Mouse (Mus musculus) kidney, embryonic 14.5 days (tissue): ENCODE results near the gene Fam167b. TPM values are rescaled to one million over a fixed set of nuclear protein-coding genes. Genes with fewer than 3 reads are reported as not detected.
"Not testable (repeated sequence)": the region's sequence is repeated elsewhere in the genome, so short reads cannot be mapped to it uniquely, and the experiment has no call there.

Experiments used
- ATAC-seq: fragments of 200-750 bp; cut with Nextera tagmentation; 2 replicates; pipeline ENCODE4 v1.8.0; 2017; ENCODE audit warnings: moderate number of reproducible peaks, mild to moderate bottlenecking, moderate TSS enrichment, moderate library complexity; ENCODE audit not compliant: low FRiP score, low TSS enrichment
- H3K27ac ChIP-seq: fragments of 300-500 bp; sonication (generic); 2 replicates; pipeline ENCODE4 v1.5.1; 2014; ENCODE audit warnings: low read depth, mild to moderate bottlenecking, low read length, moderate library complexity, mixed read lengths
- H3K27me3 ChIP-seq: fragments of 300-500 bp; sonication (generic); 2 replicates; pipeline ENCODE4 v1.6.1; 2014; ENCODE audit warnings: mild to moderate bottlenecking, low read length; ENCODE audit not compliant: control insufficient read depth, insufficient read depth
- H3K36me3 ChIP-seq: fragments of 300-500 bp; sonication (generic); 2 replicates; pipeline ENCODE4 v1.6.1; 2014; ENCODE audit warnings: low read length, mixed read lengths; ENCODE audit not compliant: control insufficient read depth, insufficient read depth
- H3K4me1 ChIP-seq: fragments of 300-500 bp; sonication (generic); 2 replicates; pipeline ENCODE4 v1.6.1; 2014; ENCODE audit warnings: low read length, mixed read lengths; ENCODE audit not compliant: control insufficient read depth, insufficient read depth
- H3K4me2 ChIP-seq: fragments of 300-500 bp; sonication (generic); replicated peaks from 2 replicates; pipeline ENCODE4 v1.6.1; 2014; ENCODE audit warnings: low read depth, mild to moderate bottlenecking, low read length
- H3K4me3 ChIP-seq: fragments of 300-500 bp; sonication (generic); 2 replicates; pipeline ENCODE4 v1.5.1; 2014; ENCODE audit warnings: mild to moderate bottlenecking, low read length
- H3K9ac ChIP-seq: fragments of 300-500 bp; sonication (generic); 2 replicates; pipeline ENCODE4 v1.6.1; 2014; ENCODE audit warnings: low read depth, mild to moderate bottlenecking, low read length, moderate library complexity
- H3K9me3 ChIP-seq: fragments of 300-500 bp; sonication (generic); 2 replicates; pipeline ENCODE4 v1.6.1; 2016; ENCODE audit warnings: low read length; ENCODE audit not compliant: control insufficient read depth
- WGBS: fragments of 180-500 bp; shearing (Covaris S2); extraction: QIAGEN DNeasy Blood & Tissue Kit; methylation state at CpG from one replicate; pipeline ENCODE4 v1.1.7; 2014; 5-methylcytosine and 5-hydroxymethylcytosine counted together
- microRNA-seq: library from miRNA; unstranded; fragments of <30 nt; microRNA quantifications from one replicate; pipeline ENCODE4, GENCODE M21; 2016
- polyA plus RNA-seq: library from polyadenylated mRNA; unstranded; fragments of >200 nt; fragmentation: Nextera tagmentation; extraction: Ambion mirVana; gene quantifications from 2 replicates; pipeline ENCODE4 v1.2.1, GENCODE M21; 2014

Gene Fam167b
- polyA plus RNA-seq, 1 experiment from 2014 or later: 17.7 TPM

GRCm38 (mm10) chr4:129544106-129544505, 34.2 kb downstream of the Fam167b start:
- Histone ChIP-seq H3K9ac (no peak overlapping the region), H3K4me2 (no peak overlapping the region), H3K4me3 (no peak overlapping the region), H3K4me1 (peaks cover 18% of the 10 kb centered on the region), H3K27ac (no peak overlapping the region), H3K36me3 (peaks cover 8% of the 10 kb centered on the region), H3K27me3 (no peaks in the 10 kb centered on the region), H3K9me3 (no peaks in the 10 kb centered on the region)
- WGBS: 88% methylated on average over 4 of the region's 4 CpGs
- ATAC-seq: no peak

- Histone ChIP-seq H3K9ac (peak within 1 kb of the TSS; percentile 88), H3K4me2 (peak within 1 kb of the TSS; percentile 78), H3K27me3 (no peaks in the 10 kb centered on the region), H3K4me3 (peak within 1 kb of the TSS; percentile 89), H3K27ac (peak within 1 kb of the TSS; percentile 80), H3K4me1 (peaks cover 18% of the 10 kb centered on the region), H3K9me3 (no peaks in the 10 kb centered on the region), H3K36me3 (peaks cover 18% of the 10 kb centered on the region)
- ATAC-seq: peak; percentile 99
- WGBS: under 1% methylated on average over 45 of the region's 46 CpGs
These were observed 35.7 kb downstream of the Fam167b start, which contains the start of gene Hdac1 for GRCm38 (mm10) chr4:129542592-129543141. TSS of gene Hdac1 (minus strand) at chr4:129542713.

GRCm38 (mm10) chr4:129541868-129542591, 36.3 kb downstream of the Fam167b start:
- WGBS: 1% methylated on average over 30 of the region's 30 CpGs
- ATAC-seq: peak; percentile 5; the same call in 1 of the 2 replicates
- peaks cover 21% of the 10 kb centered on the region for H3K36me3 ChIP-seq
- H3K27ac ChIP-seq: peak overlapping the region; percentile 80
- peak overlapping the region; percentile 78 for H3K4me2 ChIP-seq
- peak overlapping the region; percentile 88 for H3K9ac ChIP-seq
- H3K4me3 ChIP-seq: peak overlapping the region; percentile 89
- H3K4me1 ChIP-seq: peaks cover 18% of the 10 kb centered on the region
- no peaks in the 10 kb centered on the region for H3K27me3 ChIP-seq
- H3K9me3 ChIP-seq: no peaks in the 10 kb centered on the region

GRCm38 (mm10) chr4:129540012-129540411, 38.3 kb downstream of the Fam167b start:
- 88% methylated on average over 6 of the region's 6 CpGs for WGBS
- Histone ChIP-seq H3K9me3 (no peaks in the 10 kb centered on the region), H3K4me2 (no peak overlapping the region), H3K27me3 (no peaks in the 10 kb centered on the region), H3K4me3 (no peak overlapping the region), H3K36me3 (peaks cover 34% of the 10 kb centered on the region), H3K9ac (no peak overlapping the region), H3K4me1 (peaks cover 18% of the 10 kb centered on the region), H3K27ac (no peak overlapping the region)
- no peak for ATAC-seq

- peaks cover 82% of the 10 kb centered on the region for H3K36me3 ChIP-seq
- not testable (repeated sequence) for H3K4me1 ChIP-seq, ATAC-seq, H3K9ac ChIP-seq, H3K27ac ChIP-seq, H3K27me3 ChIP-seq, H3K4me2 ChIP-seq, H3K9me3 ChIP-seq, H3K4me3 ChIP-seq
- WGBS: 97% methylated on average over 5 of the region's 6 CpGs
These were observed 49.4 kb downstream of the Fam167b start for GRCm38 (mm10) chr4:129528901-129529300.

Small RNA genes lying within 50 kb of the gene (microRNA-seq; reads per million reads assigned to microRNA genes)
- not detected for gene Mir8119

Other genes starting within 250 kb of the Fam167b start
- 421 and 437 TPM in 2 replicates for gene Rbbp4, start 243.2 kb downstream of the Fam167b start, polyA plus RNA-seq
- 50.2 and 70.1 TPM in 2 replicates for gene Zbtb8os, start 242.9 kb downstream of the Fam167b start, polyA plus RNA-seq
- 7.9 and 13.3 TPM in 2 replicates for gene Zbtb8a, start 200.4 kb downstream of the Fam167b start, polyA plus RNA-seq
- gene Zbtb8b, start 137.7 kb downstream of the Fam167b start, polyA plus RNA-seq: 2.3 and 3.1 TPM in 2 replicates
- 20.5 and 23.3 TPM in 2 replicates for gene Bsdc1, start 117.0 kb downstream of the Fam167b start, polyA plus RNA-seq
- gene Tssk3, start 87.5 kb downstream of the Fam167b start, polyA plus RNA-seq: not detected in 2 replicates
- 0.39 TPM in 1 of 2 replicates, not detected in the other for gene Fam229a, start 87.4 kb downstream of the Fam167b start, polyA plus RNA-seq
- gene Marcksl1, start 65.0 kb downstream of the Fam167b start, polyA plus RNA-seq: 823 and 993 TPM in 2 replicates
- gene Hdac1, start 35.8 kb downstream of the Fam167b start, polyA plus RNA-seq: 245 and 265 TPM in 2 replicates
- gene Lck, start 4.9 kb downstream of the Fam167b start, polyA plus RNA-seq: 11.4 and 14.1 TPM in 2 replicates
- 340 and 401 TPM in 2 replicates for gene Eif3i, start 22.1 kb upstream of the Fam167b start, polyA plus RNA-seq
- 213 and 219 TPM in 2 replicates for gene Tmem234, start 22.1 kb upstream of the Fam167b start, polyA plus RNA-seq
- gene Dcdc2b, start 35.7 kb upstream of the Fam167b start, polyA plus RNA-seq: 1.9 and 2.0 TPM in 2 replicates
- gene Iqcc, start 40.5 kb upstream of the Fam167b start, polyA plus RNA-seq: 30.1 and 30.6 TPM in 2 replicates
- 48.6 and 56.0 TPM in 2 replicates for gene Ccdc28b, start 45.4 kb upstream of the Fam167b start, polyA plus RNA-seq
- 44.9 and 103 TPM in 2 replicates for gene Txlna, start 62.5 kb upstream of the Fam167b start, polyA plus RNA-seq
- gene Kpna6, start 94.2 kb upstream of the Fam167b start, polyA plus RNA-seq: 13.2 and 14.7 TPM in 2 replicates
- 27.2 and 49.0 TPM in 2 replicates for gene Tmem39b, start 118.3 kb upstream of the Fam167b start, polyA plus RNA-seq
- gene Khdrbs1, start 163.8 kb upstream of the Fam167b start, polyA plus RNA-seq: 100 and 131 TPM in 2 replicates
- gene Ptp4a2, start 232.7 kb upstream of the Fam167b start, polyA plus RNA-seq: 253 and 276 TPM in 2 replicates